Mouse (Mus musculus) embryo, embryonic 10 days (tissue): ENCODE results near the gene Dnajc11.

ENCODE experiments used
- DNase-seq: peaks from one replicate; pipeline ENCODE4 v3.0.0-alpha.2; 2015; ENCODE audit warnings: low spot score

Gene Dnajc11

GRCm38 (mm10) chr4:152009076-152010051 is 75.9 kb downstream of the Dnajc11 start:
- DNase-seq: peak; percentile 62

GRCm38 (mm10) chr4:152010091-152010706 is 76.7 kb downstream of the Dnajc11 start:
- DNase-seq: peak; percentile 50

GRCm38 (mm10) chr4:152010707-152011134 is 77.2 kb downstream of the Dnajc11 start:
- DNase-seq: no peak

- DNase-seq: no peak
Observed at GRCm38 (mm10) chr4:152011171-152011760, 77.8 kb downstream of the Dnajc11 start.

GRCm38 (mm10) chr4:152012109-152012508 is 78.6 kb downstream of the Dnajc11 start:
- DNase-seq: no peak

- no peak for DNase-seq
Observed at GRCm38 (mm10) chr4:152013036-152013813, 79.7 kb downstream of the Dnajc11 start.

- DNase-seq: no peak
Observed at GRCm38 (mm10) chr4:152019073-152019472, 85.6 kb downstream of the Dnajc11 start.

- no peak for DNase-seq
Observed at GRCm38 (mm10) chr4:152020024-152020423, 86.5 kb downstream of the Dnajc11 start.

GRCm38 (mm10) chr4:152021568-152022097 is 88.1 kb downstream of the Dnajc11 start:
- DNase-seq: no peak

- DNase-seq: no peak
Observed at GRCm38 (mm10) chr4:152022506-152022905, 89.0 kb downstream of the Dnajc11 start.

- no peak for DNase-seq
Observed at GRCm38 (mm10) chr4:152024525-152024924, 91.0 kb downstream of the Dnajc11 start.

- DNase-seq: peak; percentile 40
Observed at GRCm38 (mm10) chr4:152026751-152027508, 93.4 kb downstream of the Dnajc11 start.

- DNase-seq: peak; percentile 98
Observed at GRCm38 (mm10) chr4:152027524-152027923, 94.0 kb downstream of the Dnajc11 start, which contains the start of gene Zbtb48. Gene Zbtb48 (minus strand): TSS chr4:152027671.

GRCm38 (mm10) chr4:152028456-152028855 is 95.0 kb downstream of the Dnajc11 start:
- DNase-seq: no peak

- no peak for DNase-seq
Observed at GRCm38 (mm10) chr4:152029087-152029486, 95.6 kb downstream of the Dnajc11 start.

GRCm38 (mm10) chr4:152029997-152030396 is 96.5 kb downstream of the Dnajc11 start:
- no peak for DNase-seq
